Mouse (Mus musculus) bone marrow macrophage, adult 2 months (primary cell): ENCODE data around the gene Rps6kc1.

ENCODE experiments used
- CTCF ChIP-seq: IDR thresholded peaks from 2 replicates; pipeline ENCODE4 v1.5.1; 2012; ENCODE audit warnings: low read depth, mild to moderate bottlenecking, low read length, moderate library complexity
- POLR2A ChIP-seq: IDR thresholded peaks from 2 replicates; pipeline ENCODE4 v1.6.1; 2012; ENCODE audit warnings: mild to moderate bottlenecking, low read depth, low read length, borderline replicate concordance

DNA sequence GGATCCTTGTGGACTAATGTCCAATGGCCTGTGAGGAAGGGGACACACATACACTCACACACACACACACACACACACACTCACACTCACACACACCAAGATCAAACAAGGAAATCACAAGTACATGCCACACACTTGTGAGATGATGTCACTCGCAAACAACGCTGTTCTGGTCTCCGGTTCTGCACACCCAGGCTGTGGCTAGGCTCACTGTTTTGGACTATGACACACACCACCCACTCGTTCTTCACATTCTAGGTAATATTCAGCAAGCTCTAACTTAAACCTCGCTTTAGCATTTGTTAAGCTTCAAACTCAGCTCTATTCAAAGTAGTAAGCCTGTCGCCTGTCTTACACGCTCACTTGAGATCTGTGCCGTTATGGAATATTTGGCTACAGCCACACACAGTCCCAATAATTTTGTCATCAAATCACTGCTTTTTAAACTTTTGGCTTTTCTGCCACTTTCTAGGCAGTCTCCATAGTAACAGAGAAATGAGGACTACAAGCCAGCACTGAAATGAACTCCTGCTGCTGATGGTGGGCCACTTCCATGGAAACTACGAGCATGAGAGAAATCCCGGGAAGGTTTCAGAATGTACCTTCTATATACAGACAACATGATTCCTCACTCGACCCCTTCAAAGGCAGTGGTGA, 65.4 kb downstream of the Rps6kc1 start:
- TF ChIP-seq CTCF: no peak
- no peak for TF ChIP-seq POLR2A
